Mouse (Mus musculus) C2C12 (cell line): ENCODE data around the gene Terb1. TPM values are rescaled to one million over a fixed set of nuclear protein-coding genes. Genes with fewer than 3 reads are reported as not detected.

Source experiments
- H3K27me3 ChIP-seq: one replicate; pipeline ENCODE4 v1.6.1; 2011; ENCODE audit not compliant: control insufficient read depth, insufficient read depth, insufficient read length
- H3K36me3 ChIP-seq: one replicate; pipeline ENCODE4 v1.6.1; 2011; ENCODE audit not compliant: control insufficient read depth, insufficient read depth
- H3K4me3 ChIP-seq: one replicate; pipeline ENCODE4 v1.5.1; 2011; ENCODE audit warnings: mild to moderate bottlenecking, control low read depth; ENCODE audit not compliant: poor library complexity, insufficient read depth, severe bottlenecking
- H3K79me2 ChIP-seq: one replicate; pipeline ENCODE4 v1.6.1; 2011; ENCODE audit not compliant: control insufficient read depth, insufficient read depth
- H3K79me3 ChIP-seq: one replicate; pipeline ENCODE4 v1.6.1; 2011; ENCODE audit warnings: low read depth, control low read depth
- H3ac ChIP-seq: one replicate; pipeline ENCODE3; 2011; ENCODE audit warnings: low read depth; ENCODE audit not compliant: control insufficient read depth, insufficient read length
- CEBPB ChIP-seq: IDR thresholded peaks from one replicate; pipeline ENCODE4 v1.6.1; 2011; ENCODE audit warnings: low read depth, mild to moderate bottlenecking, control low read depth, moderate library complexity
- CTCF ChIP-seq: IDR thresholded peaks from one replicate; pipeline ENCODE4 v1.5.1; 2011; ENCODE audit not compliant: control insufficient read depth, insufficient read depth, insufficient read length
- FOSL1 ChIP-seq: IDR thresholded peaks from one replicate; pipeline ENCODE4 v1.8.0; 2011; ENCODE audit warnings: mild to moderate bottlenecking, low read length; ENCODE audit not compliant: poor library complexity, insufficient read depth, severe bottlenecking
- MAX ChIP-seq: IDR thresholded peaks from one replicate; pipeline ENCODE4 v1.6.1; 2011; ENCODE audit warnings: mild to moderate bottlenecking, control low read depth
- MYOD1 ChIP-seq: IDR thresholded peaks from one replicate; pipeline ENCODE4 v1.6.1; 2011; ENCODE audit warnings: low read depth; ENCODE audit not compliant: control insufficient read depth, insufficient read length
- MYOG ChIP-seq: IDR thresholded peaks from one replicate; pipeline ENCODE4 v1.6.1; 2011; ENCODE audit not compliant: control insufficient read depth, insufficient read length; ENCODE audit errors: extremely low read depth
- USF1 ChIP-seq: IDR thresholded peaks from one replicate; pipeline ENCODE4 v1.6.1; 2011; ENCODE audit warnings: low read depth, mild to moderate bottlenecking, control low read depth, moderate library complexity
- polyA plus RNA-seq: library from polyadenylated mRNA; unstranded; fragments of >200 nt; fragmentation: generic; extraction: Trizol; gene quantifications from one replicate; pipeline ENCODE4 v1.2.1, GENCODE M21; 2012; ENCODE audit warnings: missing spikeins

Terb1 gene
- polyA plus RNA-seq, 1 experiment = not detected

DNA sequence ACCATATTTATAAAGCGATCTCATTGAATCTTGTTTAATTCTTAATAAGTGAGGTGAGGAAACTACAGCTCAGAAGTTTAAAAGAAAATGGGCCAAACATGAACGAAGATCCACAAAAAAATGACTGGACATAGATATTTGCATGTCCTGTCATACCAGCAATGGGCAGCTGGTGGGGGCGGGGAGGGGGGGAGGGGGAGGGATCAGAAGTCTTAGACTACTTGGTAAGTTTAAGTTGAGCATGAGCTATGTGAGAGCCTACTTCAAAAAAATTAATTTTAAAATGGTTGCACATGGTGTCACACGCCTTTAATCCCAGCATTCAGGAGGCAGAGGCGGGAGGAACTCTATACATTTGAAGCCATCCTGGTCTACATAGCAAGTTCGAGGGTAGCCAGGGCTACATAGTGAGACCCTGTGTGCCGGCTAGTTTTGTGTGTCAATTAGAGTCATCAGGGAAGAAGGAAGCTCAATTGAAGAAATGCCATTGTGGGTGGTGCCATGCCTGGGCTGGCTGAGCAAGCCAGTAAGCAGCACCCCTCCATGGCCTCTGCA is 66.5 kb downstream of the Terb1 start:
- H3ac ChIP-seq = no peak overlapping the region
- H3K79me3 ChIP-seq = peaks cover 29% of the 10 kb centered on the region
- no peak for TF ChIP-seq MYOG
- TF ChIP-seq MYOD1 = no peak
- no peak for TF ChIP-seq MAX
- TF ChIP-seq CEBPB = no peak
- no peak for TF ChIP-seq CTCF
- TF ChIP-seq FOSL1 = no peak
- TF ChIP-seq USF1 = no peak
- H3K4me3 ChIP-seq = peak overlapping the region; percentile 79
- H3K36me3 ChIP-seq = peaks cover 27% of the 10 kb centered on the region
- no peaks in the 10 kb centered on the region for H3K27me3 ChIP-seq
- peaks cover 46% of the 10 kb centered on the region for H3K79me2 ChIP-seq

DNA sequence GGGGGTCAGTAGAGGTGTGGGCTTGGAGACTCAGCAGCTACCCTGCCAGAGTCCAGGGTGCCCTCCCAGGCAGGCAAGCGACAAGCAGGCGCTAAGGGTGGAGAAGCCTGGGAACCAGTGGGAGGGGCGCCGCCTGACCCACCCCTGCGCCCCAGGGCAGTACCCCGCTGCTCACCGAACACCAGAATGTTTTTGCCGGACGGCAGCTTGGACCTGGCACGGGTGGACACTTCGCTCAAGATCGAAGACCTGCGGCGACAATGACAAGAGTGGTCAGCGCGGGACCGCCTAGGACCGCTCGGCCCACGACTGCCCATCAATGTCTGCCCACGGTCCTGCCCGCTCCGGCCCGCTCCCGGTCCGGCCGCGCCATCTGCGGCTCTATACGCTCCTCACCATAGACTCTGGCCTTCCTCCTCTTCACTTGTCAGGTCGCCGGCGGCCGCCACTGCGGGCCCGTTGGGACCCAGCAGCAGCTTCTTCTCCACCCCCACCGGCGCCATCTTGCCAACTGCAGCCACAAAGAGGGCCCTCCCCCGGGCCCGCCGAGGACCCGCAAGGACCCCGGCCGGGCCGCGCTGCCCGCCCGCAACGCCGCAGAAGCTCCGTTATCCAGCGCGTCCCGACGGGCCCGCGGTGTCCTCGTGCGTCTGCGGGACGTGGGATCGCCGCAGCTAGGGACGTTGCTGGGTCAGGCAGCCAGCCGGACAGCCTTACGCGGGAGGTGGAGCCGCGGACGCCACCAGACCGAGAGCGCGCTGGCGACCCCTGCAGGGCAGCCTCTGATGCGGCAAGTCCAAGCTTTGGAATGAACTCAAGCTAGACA is 67.2 kb downstream of the Terb1 start, which contains the start of gene Dync1li2:
Gene Dync1li2, minus strand, starts transcription at position 749 of the 826 bp plus-strand sequence.
- H3K79me2 ChIP-seq = peaks cover 51% of the 10 kb centered on the region
- H3K4me3 ChIP-seq = peak within 1 kb of the TSS; percentile 79
- peak; percentile 99 for TF ChIP-seq MAX
- TF ChIP-seq CTCF = peak; percentile 93
- no peak for TF ChIP-seq MYOD1
- H3K27me3 ChIP-seq = no peaks in the 10 kb centered on the region
- H3K36me3 ChIP-seq = peaks cover 34% of the 10 kb centered on the region
- H3ac ChIP-seq = peak within 1 kb of the TSS; percentile 93
- peaks cover 31% of the 10 kb centered on the region for H3K79me3 ChIP-seq

- Histone ChIP-seq H3K4me3 (peak overlapping the region; percentile 79), H3K79me2 (peaks cover 54% of the 10 kb centered on the region), H3K36me3 (peaks cover 43% of the 10 kb centered on the region), H3K27me3 (no peaks in the 10 kb centered on the region), H3K79me3 (peaks cover 31% of the 10 kb centered on the region), H3ac (peak overlapping the region; percentile 93)
- TF ChIP-seq MAX (no peak), CEBPB (no peak), CTCF (no peak), MYOD1 (no peak), FOSL1 (no peak), MYOG (no peak), USF1 (no peak)
Measured at GRCm38 (mm10) chr8:104441613-104442012, 68.1 kb downstream of the Terb1 start.

DNA sequence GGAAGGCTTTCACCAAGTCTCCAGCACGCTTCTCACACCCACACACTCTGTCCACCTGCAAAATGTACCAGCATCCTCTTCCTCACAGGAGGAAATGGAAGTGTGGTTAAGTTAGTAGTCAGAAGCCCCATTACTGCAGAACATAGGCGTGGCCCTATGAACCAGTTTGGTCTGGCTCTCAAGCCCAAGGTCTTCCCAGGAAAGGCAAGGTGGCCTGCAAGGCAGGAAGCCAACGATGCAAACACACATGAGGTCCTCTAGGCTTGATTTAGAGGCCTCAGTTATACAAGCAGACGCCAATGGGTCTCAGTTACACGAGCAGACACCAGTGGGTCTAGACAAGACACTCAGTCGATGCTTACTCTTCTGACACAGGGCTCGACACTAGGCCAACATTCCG is 70.2 kb downstream of the Terb1 start:
- TF ChIP-seq CTCF (no peak), MYOD1 (no peak), MYOG (no peak), USF1 (no peak), FOSL1 (no peak), MAX (no peak), CEBPB (no peak)
- Histone ChIP-seq H3K79me3 (peaks cover 44% of the 10 kb centered on the region), H3ac (no peak overlapping the region), H3K27me3 (no peaks in the 10 kb centered on the region), H3K79me2 (peaks cover 70% of the 10 kb centered on the region), H3K4me3 (no peak overlapping the region), H3K36me3 (peaks cover 61% of the 10 kb centered on the region)

GRCm38 (mm10) chr8:104437494-104438135 is 72.1 kb downstream of the Terb1 start:
- H3K79me2 ChIP-seq = peaks cover 87% of the 10 kb centered on the region
- TF ChIP-seq CTCF = no peak
- TF ChIP-seq MYOG = no peak
- TF ChIP-seq FOSL1 = no peak
- TF ChIP-seq USF1 = no peak
- no peak for TF ChIP-seq CEBPB
- TF ChIP-seq MYOD1 = no peak
- peaks cover 59% of the 10 kb centered on the region for H3K79me3 ChIP-seq
- H3K36me3 ChIP-seq = peaks cover 79% of the 10 kb centered on the region
- H3ac ChIP-seq = no peak overlapping the region
- no peaks in the 10 kb centered on the region for H3K27me3 ChIP-seq
- H3K4me3 ChIP-seq = no peak overlapping the region
